Mouse (Mus musculus) brain, adult 2 months (tissue): ENCODE measurements around the gene Psg22.
"Not testable (repeated sequence)": the region's sequence is repeated elsewhere in the genome, so short reads cannot be mapped to it uniquely, and the experiment has no call there.

Experiments used
- DNase-seq: peaks from one replicate; pipeline ENCODE4 v3.0.0; 2011; ENCODE audit warnings: low read depth, low spot score

Gene Psg22

GRCm38 (mm10) chr7:18717790-18718189, at the start of gene Psg22:
Psg22 (plus strand) TSS chr7:18718090.
- no peak for DNase-seq

GRCm38 (mm10) chr7:18679772-18680171, 38.1 kb upstream of the Psg22 start:
- peak; percentile 66 for DNase-seq

GRCm38 (mm10) chr7:18685586-18685985, 32.3 kb upstream of the Psg22 start:
- no peak for DNase-seq

- DNase-seq: no peak
Measured at GRCm38 (mm10) chr7:18686085-18686484, 31.8 kb upstream of the Psg22 start, which contains the start of gene Psg20. Psg20 (minus strand) TSS chr7:18686185.

- not testable (repeated sequence) for DNase-seq
Measured at GRCm38 (mm10) chr7:18710331-18710730, 7.6 kb upstream of the Psg22 start.

- DNase-seq: no peak
Measured at GRCm38 (mm10) chr7:18710846-18711245, 7.0 kb upstream of the Psg22 start.

GRCm38 (mm10) chr7:18715546-18715945, 2.3 kb upstream of the Psg22 start:
- DNase-seq: no peak

GRCm38 (mm10) chr7:18724001-18724400, 6.1 kb downstream of the Psg22 start:
- DNase-seq: no peak

- DNase-seq: not testable (repeated sequence)
Measured at GRCm38 (mm10) chr7:18725931-18726330, 8.0 kb downstream of the Psg22 start.

- DNase-seq: no peak
Measured at GRCm38 (mm10) chr7:18728391-18728790, 10.5 kb downstream of the Psg22 start.

- DNase-seq: no peak
Measured at GRCm38 (mm10) chr7:18733111-18733510, 15.2 kb downstream of the Psg22 start.

- no peak for DNase-seq
Measured at GRCm38 (mm10) chr7:18734451-18734850, 16.6 kb downstream of the Psg22 start.

- no peak for DNase-seq
Measured at GRCm38 (mm10) chr7:18746189-18746860, 28.4 kb downstream of the Psg22 start.

GRCm38 (mm10) chr7:18747420-18747819, 29.5 kb downstream of the Psg22 start:
- not testable (repeated sequence) for DNase-seq

GRCm38 (mm10) chr7:18748994-18749895, 31.4 kb downstream of the Psg22 start:
- no peak for DNase-seq

- peak; percentile 84 for DNase-seq
Measured at GRCm38 (mm10) chr7:18749896-18750477, 32.1 kb downstream of the Psg22 start.

GRCm38 (mm10) chr7:18760152-18760551, 42.3 kb downstream of the Psg22 start:
- not testable (repeated sequence) for DNase-seq

- DNase-seq: not testable (repeated sequence)
Measured at GRCm38 (mm10) chr7:18762885-18763284, 45.0 kb downstream of the Psg22 start.
